Mouse (Mus musculus): Measurements from ENCODE around the gene Layn.

Layn gene

GRCm38 (mm10) chr9:51032291-51032690 is 44.6 kb downstream of the Layn start:
- no peak for DNase-seq

- no peak for DNase-seq
Measured at GRCm38 (mm10) chr9:51031603-51032002, 45.3 kb downstream of the Layn start.

- DNase-seq: no peak
Measured at GRCm38 (mm10) chr9:51030147-51030546, 46.7 kb downstream of the Layn start.

- no peak for DNase-seq
Measured at GRCm38 (mm10) chr9:51026952-51027351, 49.9 kb downstream of the Layn start.

- DNase-seq: no peak
Measured at GRCm38 (mm10) chr9:51021123-51021795, 55.6 kb downstream of the Layn start.

GRCm38 (mm10) chr9:51020351-51020750 is 56.5 kb downstream of the Layn start:
- DNase-seq: no peak

GRCm38 (mm10) chr9:51019670-51020069 is 57.2 kb downstream of the Layn start:
- DNase-seq: no peak

- no peak for DNase-seq
Measured at GRCm38 (mm10) chr9:51015732-51016131, 61.2 kb downstream of the Layn start.

- DNase-seq: no peak
Measured at GRCm38 (mm10) chr9:51013644-51014043, 63.2 kb downstream of the Layn start.

- peak; percentile 10 to 31 for DNase-seq
Measured at GRCm38 (mm10) chr9:51009656-51009950, 67.3 kb downstream of the Layn start.

GRCm38 (mm10) chr9:51008841-51009655 is 67.8 kb downstream of the Layn start, which contains the start of gene Sik2:
Gene Sik2 (minus strand): TSS chr9:51009073.
- DNase-seq: peak; percentile 86 to 91

- DNase-seq: no peak
Measured at GRCm38 (mm10) chr9:51008068-51008840, 68.6 kb downstream of the Layn start.

- no peak for DNase-seq
Measured at GRCm38 (mm10) chr9:51007726-51008067, 69.2 kb downstream of the Layn start.

- DNase-seq: peak; percentile 72 to 79
Measured at GRCm38 (mm10) chr9:51006846-51007245, 70.0 kb downstream of the Layn start.
